Mouse (Mus musculus): ENCODE measurements at regions not wholly inside any gene's neighbourhood (a gene's known extent, or its start where the extent isn't known, plus 50 kb on each side); places are given as distances from the start of the nearest gene placed in this dataset.
"Not testable (repeated sequence)": the region's sequence is repeated elsewhere in the genome, so short reads cannot be mapped to it uniquely, and the experiment has no call there.

DNA sequence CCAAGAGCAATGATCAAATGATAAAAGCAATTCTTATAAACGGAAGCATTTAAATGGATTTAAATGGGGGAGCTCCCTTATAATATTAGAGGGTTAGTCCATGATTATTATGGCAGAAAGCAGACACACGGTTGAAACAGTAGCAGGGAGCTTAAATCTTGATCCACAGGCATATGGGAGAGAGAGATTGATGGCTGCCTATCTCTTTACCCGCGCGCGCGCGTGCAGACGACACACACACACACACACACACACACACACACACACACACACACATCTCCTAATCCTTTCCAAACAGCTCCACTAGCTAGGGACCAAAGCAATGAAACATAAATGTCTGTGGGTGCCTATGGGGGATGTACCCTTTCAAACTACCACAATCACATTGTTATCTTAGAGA, 269.7 kb downstream of the Gm11232 start:
- Histone ChIP-seq H3K27me3 (ENCODE audit: control insufficient read depth, insufficient read depth, low read length, poor library complexity, severe bottlenecking) (no peaks in the 10 kb centered on the region), H3K36me3 (ENCODE audit: control insufficient read depth, insufficient read depth, low read length, poor library complexity, severe bottlenecking) (no peaks in the 10 kb centered on the region)
- DNase-seq (ENCODE audit: low read depth, low spot score) = no peak

DNA sequence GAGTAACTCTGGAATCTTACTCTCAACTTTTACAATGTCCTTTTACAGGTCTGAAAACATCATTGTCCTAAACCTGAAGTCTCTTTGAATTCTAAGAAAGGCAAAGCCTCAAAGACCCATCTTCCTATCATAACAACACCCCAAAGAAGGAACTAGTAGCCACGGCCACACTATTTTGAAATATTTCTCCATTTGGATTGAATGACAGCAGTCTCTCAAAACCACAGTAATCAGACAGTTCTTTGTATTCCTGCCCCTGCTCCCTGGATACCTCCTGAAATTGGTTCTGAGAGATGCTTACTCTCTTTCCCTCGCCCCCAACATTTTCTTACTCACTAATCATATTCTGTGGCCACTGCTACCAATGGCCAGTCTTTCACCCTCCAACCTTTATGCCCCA, 276.8 kb downstream of the Gm11232 start:
- no peaks in the 10 kb centered on the region for H3K36me3 ChIP-seq (ENCODE audit: control insufficient read depth, insufficient read depth, low read length, poor library complexity, severe bottlenecking)
- H3K27me3 ChIP-seq (ENCODE audit: control insufficient read depth, insufficient read depth, low read length, poor library complexity, severe bottlenecking) = no peaks in the 10 kb centered on the region
- no peak for DNase-seq (ENCODE audit: low read depth, low spot score)

DNA sequence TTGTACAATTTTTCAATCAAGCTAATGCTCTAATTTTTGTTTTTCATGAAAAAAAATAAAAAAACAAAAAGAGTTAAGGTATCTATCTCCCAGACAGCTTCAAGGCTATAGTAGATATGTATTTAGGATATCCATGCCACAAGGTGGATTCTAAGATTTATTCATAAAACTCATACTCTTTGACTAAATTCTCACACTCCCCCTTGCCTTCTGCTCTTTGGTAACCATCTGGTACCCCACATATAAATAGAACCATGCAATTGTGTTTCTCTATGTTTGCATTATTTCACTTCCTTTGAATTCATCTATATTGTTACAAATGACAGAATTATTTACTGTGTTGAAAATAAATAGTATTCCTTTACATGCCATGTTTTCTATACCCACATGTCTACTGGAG, 287.2 kb downstream of the Gm11232 start:
- H3K36me3 ChIP-seq (ENCODE audit: control insufficient read depth, insufficient read depth, low read length, poor library complexity, severe bottlenecking) = no peaks in the 10 kb centered on the region
- H3K27me3 ChIP-seq (ENCODE audit: control insufficient read depth, insufficient read depth, low read length, poor library complexity, severe bottlenecking) = no peaks in the 10 kb centered on the region
- DNase-seq (ENCODE audit: low read depth, low spot score) = no peak

DNA sequence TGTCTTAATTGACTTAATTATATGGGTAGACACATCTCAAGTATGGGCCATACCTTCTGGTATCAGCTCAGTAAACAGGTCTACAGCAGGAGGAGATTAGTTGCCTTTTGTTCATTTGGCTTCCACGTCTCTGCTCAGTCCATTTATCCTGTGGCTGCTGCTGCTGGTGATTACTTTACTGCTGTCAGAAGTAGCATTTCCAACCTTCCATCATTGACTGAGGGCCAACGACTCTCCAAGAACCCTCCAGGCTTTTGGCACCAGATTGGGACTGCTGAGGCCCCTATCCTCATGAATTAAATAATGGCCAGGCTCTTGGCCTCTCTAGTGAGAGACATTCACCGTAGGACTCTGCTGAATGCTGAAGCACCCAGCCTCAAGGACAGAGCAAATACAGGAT, 303.0 kb downstream of the Gm11232 start:
- H3K36me3 ChIP-seq (ENCODE audit: control insufficient read depth, insufficient read depth, low read length, poor library complexity, severe bottlenecking) = no peaks in the 10 kb centered on the region
- DNase-seq (ENCODE audit: low read depth, low spot score) = no peak
- H3K27me3 ChIP-seq (ENCODE audit: control insufficient read depth, insufficient read depth, low read length, poor library complexity, severe bottlenecking) = no peaks in the 10 kb centered on the region

DNA sequence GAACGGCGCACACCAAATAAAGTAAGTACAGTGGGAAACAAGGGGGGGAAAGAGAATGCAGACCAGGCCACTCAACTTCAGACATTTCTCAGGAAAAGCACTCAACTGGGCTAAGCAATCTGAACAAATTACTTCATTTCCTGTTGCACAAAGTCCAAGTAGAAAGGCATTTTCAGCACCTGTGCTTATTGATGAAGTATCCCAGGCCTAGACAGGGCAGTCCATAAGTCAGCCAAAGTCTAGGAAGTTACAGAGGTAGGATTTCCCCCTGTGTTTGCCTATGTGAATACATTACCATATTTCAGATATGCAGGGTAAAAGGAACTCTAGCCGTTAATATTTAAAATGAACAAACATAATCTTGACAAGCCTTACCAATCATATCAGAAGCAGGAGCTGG, 304.3 kb downstream of the Gm11232 start:
- no peak for DNase-seq (ENCODE audit: low read depth, low spot score)
- Histone ChIP-seq H3K36me3 (ENCODE audit: control insufficient read depth, insufficient read depth, low read length, poor library complexity, severe bottlenecking) (no peaks in the 10 kb centered on the region), H3K27me3 (ENCODE audit: control insufficient read depth, insufficient read depth, low read length, poor library complexity, severe bottlenecking) (no peaks in the 10 kb centered on the region; the same call in 1 of the 2 replicates)

DNA sequence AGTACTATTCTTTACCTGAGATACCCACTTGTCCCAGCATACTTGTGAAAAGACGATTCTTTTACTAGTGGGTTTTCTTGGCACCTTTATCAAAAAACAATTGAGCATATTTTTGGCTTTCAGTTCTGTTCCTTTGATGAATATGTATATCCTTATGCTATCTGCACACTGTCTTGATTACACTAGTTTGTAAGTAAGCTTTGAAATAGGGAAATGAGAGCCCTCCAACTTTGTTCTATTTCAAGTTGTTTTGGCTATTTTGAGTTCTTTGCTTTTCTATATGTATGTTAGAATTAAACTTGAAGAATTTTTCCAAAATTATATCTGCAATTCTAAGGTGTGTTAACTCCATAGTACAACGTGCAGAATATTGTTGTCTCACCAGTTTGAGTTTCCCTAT, 311.3 kb downstream of the Gm11232 start:
- no peaks in the 10 kb centered on the region for H3K36me3 ChIP-seq (ENCODE audit: control insufficient read depth, insufficient read depth, low read length, poor library complexity, severe bottlenecking)
- no peak for DNase-seq (ENCODE audit: low read depth, low spot score)
- no peaks in the 10 kb centered on the region; the same call in 1 of the 2 replicates for H3K27me3 ChIP-seq (ENCODE audit: control insufficient read depth, insufficient read depth, low read length, poor library complexity, severe bottlenecking)

DNA sequence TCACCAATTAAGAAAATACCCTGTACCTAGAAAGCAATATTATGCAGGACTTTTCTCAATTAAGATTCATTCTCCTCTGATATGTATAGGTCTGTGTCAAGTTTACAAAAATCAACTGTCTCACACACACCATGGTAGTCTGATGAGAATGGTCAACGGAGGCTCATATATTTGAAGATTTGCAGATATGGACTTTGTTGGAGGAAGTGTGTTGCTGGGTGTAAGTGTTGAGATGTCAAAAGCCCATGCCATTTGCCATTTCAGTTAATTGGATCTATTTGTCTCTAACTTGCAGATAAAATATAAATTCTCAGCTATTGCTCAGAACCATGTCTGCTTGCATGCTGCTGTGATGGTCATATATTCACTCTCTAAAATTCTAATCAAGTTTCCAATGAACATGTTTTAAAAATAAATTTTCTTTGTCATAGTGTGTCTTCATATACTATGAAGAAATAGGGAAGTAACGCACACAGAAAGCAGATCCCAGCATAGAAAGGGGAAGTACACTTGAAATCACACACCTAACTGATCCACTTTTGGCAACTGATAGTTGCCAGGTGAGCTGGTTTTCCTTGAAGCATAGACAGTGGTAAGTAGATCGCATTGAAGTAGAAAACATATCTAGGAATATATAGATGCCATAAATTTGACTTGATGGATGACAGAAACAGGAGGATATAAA, 326.4 kb downstream of the Gm11232 start:
- DNase-seq (ENCODE audit: low read depth, low spot score) = peak; percentile 49
- Histone ChIP-seq H3K36me3 (ENCODE audit: control insufficient read depth, insufficient read depth, low read length, poor library complexity, severe bottlenecking) (no peaks in the 10 kb centered on the region), H3K27me3 (ENCODE audit: control insufficient read depth, insufficient read depth, low read length, poor library complexity, severe bottlenecking) (no peaks in the 10 kb centered on the region)

DNA sequence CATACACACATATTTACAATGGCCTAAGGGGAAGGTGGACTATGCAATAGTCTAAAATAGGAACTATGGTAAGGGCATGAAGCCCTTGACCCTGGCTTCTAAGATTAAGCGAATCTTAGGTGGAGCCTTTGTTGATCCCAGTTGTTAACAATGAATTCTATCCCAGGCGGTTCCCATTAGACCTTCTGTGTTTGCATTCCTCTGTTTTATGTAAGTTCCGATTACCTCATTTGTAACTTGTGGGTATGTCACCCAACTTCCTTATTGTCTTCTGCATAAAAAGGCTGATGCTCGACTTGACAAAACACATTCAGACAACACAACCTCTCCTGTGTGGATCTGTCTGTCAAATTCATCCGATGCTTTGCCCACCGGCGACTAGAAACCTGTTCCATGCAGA, 335.6 kb downstream of the Gm11232 start:
- DNase-seq (ENCODE audit: low read depth, low spot score); H3K27me3 ChIP-seq (ENCODE audit: control insufficient read depth, insufficient read depth, low read length, poor library complexity, severe bottlenecking); H3K36me3 ChIP-seq (ENCODE audit: control insufficient read depth, insufficient read depth, low read length, poor library complexity, severe bottlenecking): not testable (repeated sequence)

DNA sequence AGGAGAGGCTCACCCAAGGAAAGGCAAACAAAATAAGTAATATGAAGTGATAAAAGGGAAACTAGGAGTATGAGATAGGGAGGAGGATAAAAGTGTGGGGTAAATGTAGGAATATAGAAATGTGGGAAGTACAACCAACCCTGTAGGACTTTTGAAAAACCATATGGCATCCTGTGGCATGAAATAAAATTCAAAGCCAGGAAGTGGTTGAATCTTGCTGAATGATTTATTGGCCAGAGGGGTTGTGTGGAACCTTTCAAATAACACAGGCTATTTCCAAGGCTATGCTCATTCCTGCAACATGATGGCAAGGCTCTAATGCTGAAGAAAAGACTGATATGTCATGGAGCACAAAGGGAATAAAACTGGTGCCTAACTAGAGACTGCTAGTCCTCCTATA, 347.9 kb downstream of the Gm11232 start:
- H3K36me3 ChIP-seq (ENCODE audit: control insufficient read depth, insufficient read depth, low read length, poor library complexity, severe bottlenecking) = no peaks in the 10 kb centered on the region
- no peaks in the 10 kb centered on the region for H3K27me3 ChIP-seq (ENCODE audit: control insufficient read depth, insufficient read depth, low read length, poor library complexity, severe bottlenecking)
- DNase-seq (ENCODE audit: low read depth, low spot score) = no peak

DNA sequence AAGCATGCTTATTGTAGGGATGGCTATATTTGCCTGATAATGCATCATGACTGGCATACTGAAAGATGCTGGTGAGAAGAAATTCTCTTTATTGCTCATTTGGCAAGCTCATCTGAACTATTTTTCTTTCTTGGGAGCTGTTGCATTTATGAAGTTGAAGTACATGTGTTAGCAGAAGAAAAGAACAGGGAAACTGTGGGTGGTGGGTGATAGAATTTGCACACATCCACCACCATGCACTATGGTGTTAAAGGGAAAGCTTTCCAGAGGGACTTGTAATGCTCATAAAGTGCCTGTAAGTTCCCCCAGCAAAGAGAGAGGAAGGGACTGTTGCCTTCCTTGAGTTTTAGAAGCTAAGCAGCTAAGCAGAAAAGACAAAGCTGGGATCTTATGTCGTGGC, 367.3 kb downstream of the Gm11232 start:
- no peak for DNase-seq (ENCODE audit: low read depth, low spot score)
- Histone ChIP-seq H3K36me3 (ENCODE audit: control insufficient read depth, insufficient read depth, low read length, poor library complexity, severe bottlenecking) (no peaks in the 10 kb centered on the region), H3K27me3 (ENCODE audit: control insufficient read depth, insufficient read depth, low read length, poor library complexity, severe bottlenecking) (no peaks in the 10 kb centered on the region)

DNA sequence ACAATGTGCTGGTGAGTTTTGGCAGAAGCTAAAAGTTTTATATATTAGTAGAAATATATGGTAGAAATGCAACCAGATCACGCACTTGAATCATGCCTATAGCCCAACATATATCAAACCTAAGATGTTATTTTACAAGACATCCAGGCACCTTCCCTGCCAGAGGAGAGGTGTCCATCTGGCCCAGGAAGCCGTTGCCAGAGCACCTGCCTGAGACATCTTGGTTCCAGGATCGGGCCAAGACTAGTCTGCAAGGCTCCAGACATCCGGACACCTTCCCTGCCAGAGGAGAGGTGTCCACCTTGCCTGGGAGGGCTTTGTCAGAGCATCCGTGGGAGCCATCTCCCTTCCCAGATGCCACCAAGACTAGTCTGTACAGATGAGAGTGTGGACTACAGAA, 388.5 kb downstream of the Gm11232 start:
- Histone ChIP-seq H3K27me3 (ENCODE audit: control insufficient read depth, insufficient read depth, low read length, poor library complexity, severe bottlenecking) (no peaks in the 10 kb centered on the region), H3K36me3 (ENCODE audit: control insufficient read depth, insufficient read depth, low read length, poor library complexity, severe bottlenecking) (no peaks in the 10 kb centered on the region)

DNA sequence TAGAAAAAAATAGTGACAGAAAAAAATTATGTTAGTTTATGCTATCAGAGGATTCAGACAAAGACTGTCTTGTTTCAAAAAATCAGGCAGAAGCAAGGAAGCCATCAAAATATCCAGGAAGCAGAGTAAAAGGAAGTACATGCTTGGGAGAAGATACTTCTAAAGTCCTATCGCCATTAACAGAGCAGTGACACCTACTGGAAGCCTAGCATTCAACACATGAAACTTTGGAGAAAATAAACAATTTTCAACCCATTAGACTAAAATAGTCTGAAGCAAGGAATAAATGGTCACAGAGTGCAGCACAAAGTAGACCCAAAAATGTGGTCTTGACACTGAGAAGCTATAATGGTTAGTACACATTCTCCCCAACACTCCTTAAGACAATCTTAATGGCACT, 394.0 kb downstream of the Gm11232 start:
- no peak for DNase-seq (ENCODE audit: low read depth, low spot score)
- no peaks in the 10 kb centered on the region for H3K36me3 ChIP-seq (ENCODE audit: control insufficient read depth, insufficient read depth, low read length, poor library complexity, severe bottlenecking)
- H3K27me3 ChIP-seq (ENCODE audit: control insufficient read depth, insufficient read depth, low read length, poor library complexity, severe bottlenecking) = no peaks in the 10 kb centered on the region

More for the DNA sequence above, 388.5 kb downstream of the Gm11232 start:
- no peak for DNase-seq (ENCODE audit: low read depth, low spot score)

DNA sequence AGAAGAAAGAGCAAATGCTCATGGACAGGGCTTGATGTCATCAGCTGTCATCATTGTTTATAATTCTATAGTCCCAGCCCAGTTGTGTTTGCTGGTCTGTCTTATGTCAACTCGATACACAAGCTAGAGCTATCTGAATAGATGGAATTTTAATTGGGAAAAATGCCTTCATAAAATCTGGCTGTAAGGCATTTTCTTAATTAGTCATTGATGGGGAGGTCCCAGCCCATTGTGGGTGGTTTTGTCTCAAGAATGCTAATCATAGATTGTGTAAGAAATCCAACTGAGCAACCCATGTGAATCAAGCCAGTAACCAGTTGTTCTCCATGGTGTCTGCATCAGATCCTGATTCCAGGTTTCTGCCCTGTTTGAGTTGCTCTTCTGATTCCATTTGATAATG, 400.1 kb downstream of the Gm11232 start:
- DNase-seq (ENCODE audit: low read depth, low spot score) = no peak
- no peaks in the 10 kb centered on the region for H3K36me3 ChIP-seq (ENCODE audit: control insufficient read depth, insufficient read depth, low read length, poor library complexity, severe bottlenecking)

DNA sequence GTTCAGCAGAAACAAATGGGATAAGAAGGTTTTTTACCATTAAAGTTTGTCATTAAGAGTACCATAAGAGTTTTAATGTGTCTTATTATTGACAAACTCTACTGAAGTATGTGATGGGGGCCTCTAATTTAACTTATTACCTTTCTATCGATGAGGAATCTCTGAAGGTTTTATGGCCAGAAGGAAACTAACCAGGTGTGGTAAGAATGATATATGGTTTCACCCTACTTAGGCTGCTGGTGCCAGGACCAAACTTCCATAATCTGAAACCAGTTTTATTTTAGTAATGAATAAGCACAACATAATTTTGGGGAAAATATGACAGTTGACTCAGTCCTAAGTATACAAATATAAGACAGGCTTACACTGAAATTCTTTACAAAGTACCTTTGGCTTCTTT, 401.1 kb downstream of the Gm11232 start:
- Histone ChIP-seq H3K36me3 (ENCODE audit: control insufficient read depth, insufficient read depth, low read length, poor library complexity, severe bottlenecking) (no peaks in the 10 kb centered on the region), H3K27me3 (ENCODE audit: control insufficient read depth, insufficient read depth, low read length, poor library complexity, severe bottlenecking) (no peaks in the 10 kb centered on the region)
- DNase-seq (ENCODE audit: low read depth, low spot score) = no peak

More for the DNA sequence above, 400.1 kb downstream of the Gm11232 start:
- H3K27me3 ChIP-seq (ENCODE audit: control insufficient read depth, insufficient read depth, low read length, poor library complexity, severe bottlenecking) = no peaks in the 10 kb centered on the region

DNA sequence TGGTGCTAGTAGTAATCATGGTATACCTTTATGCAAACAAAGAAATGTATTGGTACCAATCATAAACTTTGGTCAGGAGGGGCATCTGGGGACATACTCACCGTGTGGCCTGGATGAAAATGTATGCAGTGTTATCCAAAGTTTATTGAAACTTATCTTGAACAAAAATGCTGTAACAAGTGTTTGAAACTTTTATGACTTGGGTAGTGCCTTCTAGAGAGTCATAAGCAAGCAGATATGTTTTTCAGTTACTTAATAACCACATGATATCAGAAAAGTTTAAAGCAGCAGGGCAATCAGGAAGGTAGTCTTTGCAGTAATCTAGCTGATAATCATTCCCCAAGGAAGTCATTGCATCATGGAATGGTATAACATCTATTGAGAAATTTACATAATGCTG, 401.5 kb downstream of the Gm11232 start:
- DNase-seq (ENCODE audit: low read depth, low spot score) = no peak
- no peaks in the 10 kb centered on the region for H3K36me3 ChIP-seq (ENCODE audit: control insufficient read depth, insufficient read depth, low read length, poor library complexity, severe bottlenecking)
- no peaks in the 10 kb centered on the region for H3K27me3 ChIP-seq (ENCODE audit: control insufficient read depth, insufficient read depth, low read length, poor library complexity, severe bottlenecking)

DNA sequence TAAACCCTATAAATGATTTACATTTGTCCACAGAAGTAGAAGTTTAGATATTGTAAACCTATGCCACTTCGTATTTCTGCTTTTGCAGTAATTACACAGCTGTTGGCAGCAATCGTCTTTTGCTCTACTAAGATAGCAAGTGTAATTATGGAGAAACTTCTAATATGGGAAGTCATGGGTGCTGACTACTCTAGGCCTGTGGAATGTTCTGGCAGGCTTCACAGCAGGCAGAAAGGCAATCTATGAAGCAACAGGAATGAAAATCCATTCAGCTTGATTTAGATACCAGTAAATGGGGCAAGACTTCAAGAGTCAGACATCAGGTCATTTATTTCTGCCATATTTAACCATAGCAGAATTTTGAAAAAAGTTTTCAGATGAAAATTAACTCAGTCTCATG, 405.9 kb downstream of the Gm11232 start:
- Histone ChIP-seq H3K27me3 (ENCODE audit: control insufficient read depth, insufficient read depth, low read length, poor library complexity, severe bottlenecking) (no peaks in the 10 kb centered on the region), H3K36me3 (ENCODE audit: control insufficient read depth, insufficient read depth, low read length, poor library complexity, severe bottlenecking) (no peaks in the 10 kb centered on the region)
- no peak for DNase-seq (ENCODE audit: low read depth, low spot score)
